Mouse (Mus musculus) pancreas, adult 10 weeks (tissue): ENCODE results near the gene Ifit1. TPM values are rescaled to one million over a fixed set of nuclear protein-coding genes. Genes with fewer than 3 reads are reported as not detected.

Source experiments
- polyA plus RNA-seq: library from polyadenylated mRNA; stranded (reverse); fragments of 350-450 nt; fragmentation: Illumina TruSeq; extraction: RNeasy Lipid Tissue Mini Kit (QIAGEN cat#74804); gene quantifications from one replicate; pipeline ENCODE4 v1.2.3, GENCODE M21; 2015; ENCODE audit warnings: low read depth, low replicate concordance; ENCODE audit not compliant: insufficient read depth

The Ifit1 gene
- polyA plus RNA-seq, result 3.8 TPM

DNA sequence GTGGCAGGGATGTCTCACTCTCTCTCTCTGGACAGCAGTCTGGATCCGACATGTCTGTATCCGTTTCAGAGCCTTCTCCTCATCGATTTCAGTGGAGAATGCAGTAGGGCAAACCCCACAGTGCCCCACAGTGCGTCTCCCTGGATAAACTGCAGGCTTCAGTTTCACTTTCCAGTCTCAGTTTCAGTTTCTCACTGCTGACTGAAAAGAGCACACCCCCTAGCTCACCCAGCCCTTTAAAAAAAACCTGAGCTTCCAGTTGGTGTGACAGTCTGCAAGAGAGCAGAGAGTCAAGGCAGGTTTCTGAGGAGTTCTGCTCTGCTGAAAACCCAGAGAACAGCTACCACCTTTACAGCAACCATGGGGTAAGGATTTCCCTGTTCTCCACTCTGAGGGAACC lies at the start of gene Ifit1, which contains the start of gene Ifit1bl2:
Gene Ifit1, plus strand, starts transcription at position 249 of the 400 bp plus-strand sequence.
Gene Ifit1bl2, minus strand, starts transcription at position 121 of the 400 bp plus-strand sequence.

GRCm38 (mm10) chr19:34601888-34602287 lies 38.8 kb upstream of the Ifit1 start, which contains the start of gene Ifit1bl1:
Gene Ifit1bl1, minus strand, starts transcription at chr19:34601956.

GRCm38 (mm10) chr19:34607237-34608051 lies 33.2 kb upstream of the Ifit1 start, which contains the start of gene Ifit3b:
Gene Ifit3b, plus strand, starts transcription at chr19:34607970.

Other genes with a start within 250 kb of the Ifit1 start
- gene Ch25h, start 165.7 kb upstream of the Ifit1 start, polyA plus RNA-seq, result 1.0 TPM
- gene Lipa, start 113.4 kb upstream of the Ifit1 start, polyA plus RNA-seq, result 7.1 TPM
- gene Ifit2, start 90.2 kb upstream of the Ifit1 start, polyA plus RNA-seq, result 2.1 TPM
- 8.1 TPM for gene Ifit3, start 57.3 kb upstream of the Ifit1 start, polyA plus RNA-seq
- gene Ifit1bl1, start 38.9 kb upstream of the Ifit1 start, polyA plus RNA-seq, result not detected
- 1.3 TPM for gene Ifit3b, start 32.9 kb upstream of the Ifit1 start, polyA plus RNA-seq
- gene Ifit1bl2, start 128 bp upstream of the Ifit1 start, polyA plus RNA-seq, result not detected
- gene Slc16a12, start 106.4 kb downstream of the Ifit1 start, polyA plus RNA-seq, result 2.5 TPM
- 0.50 TPM for gene Pank1, start 238.6 kb downstream of the Ifit1 start, polyA plus RNA-seq